Mouse (Mus musculus): ENCODE measurements around the gene Acacb. TPM values are rescaled to one million over a fixed set of nuclear protein-coding genes. Genes with fewer than 3 reads are reported as not detected.

Acacb gene
- polyA plus RNA-seq, 1 experiment from 2014 or later = 0.65 TPM

- peaks cover 26% of the 10 kb centered on the region for H3K27me3 ChIP-seq (ENCODE audit: control insufficient read depth, insufficient read depth, low read depth, low read length)
- 19% methylated on average over 7 of the region's 7 CpGs for WGBS (ENCODE audit: insufficient replicate concordance)
- no peak for ATAC-seq (ENCODE audit: low read depth)
- no peak overlapping the region for H3K4me2 ChIP-seq (ENCODE audit: low read depth, low read length)
- no peak overlapping the region for H3K27ac ChIP-seq (ENCODE audit: low read length)
- H3K9ac ChIP-seq (ENCODE audit: low read depth, low read length) = no peak overlapping the region
- no peaks in the 10 kb centered on the region for H3K9me3 ChIP-seq (replicated peaks; ENCODE audit: control insufficient read depth, low read length)
- H3K4me1 ChIP-seq (ENCODE audit: control insufficient read depth, low read depth, low read length) = no peaks in the 10 kb centered on the region
- no peaks in the 10 kb centered on the region for H3K36me3 ChIP-seq (ENCODE audit: control insufficient read depth, insufficient read depth)
- H3K4me3 ChIP-seq (ENCODE audit: low read depth, low read length) = no peak overlapping the region
These were observed 122.3 kb downstream of the Acacb start for GRCm38 (mm10) chr5:114268646-114269045.

- Histone ChIP-seq H3K36me3 (ENCODE audit: control insufficient read depth, insufficient read depth) (no peaks in the 10 kb centered on the region), H3K27me3 (ENCODE audit: control insufficient read depth, insufficient read depth, low read depth, low read length) (peaks cover 35% of the 10 kb centered on the region), H3K4me1 (ENCODE audit: control insufficient read depth, low read depth, low read length) (no peaks in the 10 kb centered on the region), H3K9ac (ENCODE audit: low read depth, low read length) (no peak overlapping the region), H3K4me2 (ENCODE audit: low read depth, low read length) (no peak overlapping the region), H3K4me3 (ENCODE audit: low read depth, low read length) (no peak overlapping the region), H3K27ac (ENCODE audit: low read length) (no peak overlapping the region), H3K9me3 (replicated peaks; ENCODE audit: control insufficient read depth, low read length) (no peaks in the 10 kb centered on the region)
- ATAC-seq (ENCODE audit: low read depth) = no peak
- WGBS (ENCODE audit: insufficient replicate concordance) = 25% methylated on average over 7 of the region's 7 CpGs
These were observed 123.2 kb downstream of the Acacb start for GRCm38 (mm10) chr5:114269499-114269898.

- no peak overlapping the region for H3K4me2 ChIP-seq (ENCODE audit: low read depth, low read length)
- no peak for ATAC-seq (ENCODE audit: low read depth)
- H3K36me3 ChIP-seq (ENCODE audit: control insufficient read depth, insufficient read depth) = no peaks in the 10 kb centered on the region
- no peak overlapping the region for H3K4me3 ChIP-seq (ENCODE audit: low read depth, low read length)
- no peak overlapping the region for H3K27ac ChIP-seq (ENCODE audit: low read length)
- peaks cover 40% of the 10 kb centered on the region for H3K27me3 ChIP-seq (ENCODE audit: control insufficient read depth, insufficient read depth, low read depth, low read length)
- no peaks in the 10 kb centered on the region for H3K9me3 ChIP-seq (replicated peaks; ENCODE audit: control insufficient read depth, low read length)
- no peak overlapping the region for H3K9ac ChIP-seq (ENCODE audit: low read depth, low read length)
- no peaks in the 10 kb centered on the region for H3K4me1 ChIP-seq (ENCODE audit: control insufficient read depth, low read depth, low read length)
- whole genome bisulfite sequencing (ENCODE audit: insufficient replicate concordance) = 19% methylated on average over 12 of the region's 12 CpGs
These were observed 123.6 kb downstream of the Acacb start for GRCm38 (mm10) chr5:114269984-114270383.

- Histone ChIP-seq H3K4me1 (ENCODE audit: control insufficient read depth, low read depth, low read length) (no peaks in the 10 kb centered on the region), H3K4me2 (ENCODE audit: low read depth, low read length) (peak within 1 kb of the TSS; percentile 26; the same call in 1 of the 2 replicates), H3K27me3 (ENCODE audit: control insufficient read depth, insufficient read depth, low read depth, low read length) (peaks cover 55% of the 10 kb centered on the region), H3K9ac (ENCODE audit: low read depth, low read length) (no peak within 1 kb of the TSS), H3K9me3 (replicated peaks; ENCODE audit: control insufficient read depth, low read length) (no peaks in the 10 kb centered on the region), H3K36me3 (ENCODE audit: control insufficient read depth, insufficient read depth) (no peaks in the 10 kb centered on the region), H3K4me3 (ENCODE audit: low read depth, low read length) (no peak within 1 kb of the TSS), H3K27ac (ENCODE audit: low read length) (no peak within 1 kb of the TSS)
- 1% methylated on average over 45 of the region's 56 CpGs for WGBS (ENCODE audit: insufficient replicate concordance)
- ATAC-seq (ENCODE audit: low read depth) = no peak
These were observed 127.5 kb downstream of the Acacb start, which contains the start of gene Foxn4 for GRCm38 (mm10) chr5:114273693-114274402. Foxn4 (minus strand) TSS chr5:114273807.

- Histone ChIP-seq H3K4me1 (ENCODE audit: control insufficient read depth, low read depth, low read length) (no peaks in the 10 kb centered on the region), H3K27ac (ENCODE audit: low read length) (no peak overlapping the region), H3K27me3 (ENCODE audit: control insufficient read depth, insufficient read depth, low read depth, low read length) (peaks cover 55% of the 10 kb centered on the region), H3K4me2 (ENCODE audit: low read depth, low read length) (no peak overlapping the region), H3K36me3 (ENCODE audit: control insufficient read depth, insufficient read depth) (no peaks in the 10 kb centered on the region), H3K4me3 (ENCODE audit: low read depth, low read length) (no peak overlapping the region), H3K9ac (ENCODE audit: low read depth, low read length) (no peak overlapping the region), H3K9me3 (replicated peaks; ENCODE audit: control insufficient read depth, low read length) (no peaks in the 10 kb centered on the region)
- no peak for ATAC-seq (ENCODE audit: low read depth)
- 24% methylated on average over 8 of the region's 8 CpGs for WGBS (ENCODE audit: insufficient replicate concordance)
These were observed 129.0 kb downstream of the Acacb start for GRCm38 (mm10) chr5:114275339-114275738.

GRCm38 (mm10) chr5:114275991-114276390, 129.7 kb downstream of the Acacb start:
- 29% methylated on average over 16 of the region's 16 CpGs for WGBS (ENCODE audit: insufficient replicate concordance)
- peaks cover 53% of the 10 kb centered on the region for H3K27me3 ChIP-seq (ENCODE audit: control insufficient read depth, insufficient read depth, low read depth, low read length)
- no peaks in the 10 kb centered on the region for H3K36me3 ChIP-seq (ENCODE audit: control insufficient read depth, insufficient read depth)
- H3K4me1 ChIP-seq (ENCODE audit: control insufficient read depth, low read depth, low read length) = no peaks in the 10 kb centered on the region
- no peak overlapping the region for H3K27ac ChIP-seq (ENCODE audit: low read length)
- no peak overlapping the region for H3K4me3 ChIP-seq (ENCODE audit: low read depth, low read length)
- no peaks in the 10 kb centered on the region for H3K9me3 ChIP-seq (replicated peaks; ENCODE audit: control insufficient read depth, low read length)
- H3K9ac ChIP-seq (ENCODE audit: low read depth, low read length) = no peak overlapping the region
- H3K4me2 ChIP-seq (ENCODE audit: low read depth, low read length) = no peak overlapping the region
- ATAC-seq (ENCODE audit: low read depth) = no peak

GRCm38 (mm10) chr5:114279382-114280143, 133.2 kb downstream of the Acacb start:
- Histone ChIP-seq H3K9me3 (replicated peaks; ENCODE audit: control insufficient read depth, low read length) (no peaks in the 10 kb centered on the region), H3K4me1 (ENCODE audit: control insufficient read depth, low read depth, low read length) (no peaks in the 10 kb centered on the region), H3K4me3 (ENCODE audit: low read depth, low read length) (no peak overlapping the region), H3K27ac (ENCODE audit: low read length) (no peak overlapping the region), H3K27me3 (ENCODE audit: control insufficient read depth, insufficient read depth, low read depth, low read length) (peaks cover 19% of the 10 kb centered on the region), H3K36me3 (ENCODE audit: control insufficient read depth, insufficient read depth) (no peaks in the 10 kb centered on the region), H3K9ac (ENCODE audit: low read depth, low read length) (no peak overlapping the region), H3K4me2 (ENCODE audit: low read depth, low read length) (no peak overlapping the region)
- WGBS (ENCODE audit: insufficient replicate concordance) = 58% methylated on average over 12 of the region's 12 CpGs
- ATAC-seq (ENCODE audit: low read depth) = no peak

- Histone ChIP-seq H3K36me3 (ENCODE audit: control insufficient read depth, insufficient read depth) (no peaks in the 10 kb centered on the region), H3K9me3 (replicated peaks; ENCODE audit: control insufficient read depth, low read length) (no peaks in the 10 kb centered on the region), H3K27ac (ENCODE audit: low read length) (no peak overlapping the region), H3K4me3 (ENCODE audit: low read depth, low read length) (no peak overlapping the region), H3K4me1 (ENCODE audit: control insufficient read depth, low read depth, low read length) (no peaks in the 10 kb centered on the region), H3K27me3 (ENCODE audit: control insufficient read depth, insufficient read depth, low read depth, low read length) (no peaks in the 10 kb centered on the region; the same call in 1 of the 2 replicates), H3K4me2 (ENCODE audit: low read depth, low read length) (no peak overlapping the region), H3K9ac (ENCODE audit: low read depth, low read length) (no peak overlapping the region)
- no peak for ATAC-seq (ENCODE audit: low read depth)
- 32% methylated on average over 6 of the region's 6 CpGs for WGBS (ENCODE audit: insufficient replicate concordance)
These were observed 136.0 kb downstream of the Acacb start for GRCm38 (mm10) chr5:114282346-114282745.

Data from liver, embryonic 16.5 days (tissue).